Mouse (Mus musculus) yolk sac, embryonic 10.5 days (tissue): ENCODE results near the gene Scd2.
"Not testable (repeated sequence)": the region's sequence is repeated elsewhere in the genome, so short reads cannot be mapped to it uniquely, and the experiment has no call there.

ENCODE experiments used
- DNase-seq: peaks from one replicate; pipeline ENCODE4 v3.0.0-alpha.2; 2017; ENCODE audit warnings: low spot score

The Scd2 gene

DNA sequence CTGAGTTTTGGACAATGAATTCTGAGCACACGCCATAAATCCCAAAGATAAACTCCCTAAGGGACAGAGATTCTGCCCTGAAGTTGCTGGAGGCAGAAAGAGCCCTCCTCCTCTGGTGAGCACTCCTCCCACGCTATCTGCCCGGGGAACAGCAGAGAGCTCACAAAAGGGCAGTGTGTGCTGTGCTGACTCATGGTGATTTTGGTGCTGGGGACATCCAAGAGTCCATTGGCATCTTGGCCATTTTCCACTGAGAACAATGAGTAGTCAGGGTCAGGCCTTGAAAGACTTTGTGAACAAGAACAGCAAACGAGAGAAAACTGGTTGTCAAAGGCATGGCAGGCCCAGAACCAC is 18.5 kb downstream of the Scd2 start:
- DNase-seq, result peak; percentile 6

DNA sequence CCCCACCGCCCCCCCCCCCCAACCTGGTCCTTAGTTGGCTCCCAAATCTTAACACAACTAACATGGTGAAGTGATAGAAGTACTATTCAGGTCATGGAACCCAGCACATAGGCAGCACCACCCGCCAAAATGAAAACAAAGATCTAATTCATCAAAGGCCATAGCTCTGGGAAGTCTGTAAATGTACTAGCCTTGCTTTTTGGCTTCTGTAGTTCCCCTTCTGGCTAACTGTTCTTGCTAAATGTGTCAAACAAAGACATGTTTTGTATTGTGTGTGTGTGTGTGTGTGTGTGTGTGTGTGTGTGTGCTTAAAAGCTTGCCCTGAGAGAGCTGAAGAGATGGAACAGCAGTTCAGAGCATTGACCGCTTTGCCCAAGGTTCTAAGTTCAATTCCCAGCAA is 19.6 kb downstream of the Scd2 start:
- DNase-seq, result no peak

GRCm38 (mm10) chr19:44314327-44314759 is 20.9 kb downstream of the Scd2 start:
- DNase-seq, result peak; percentile 90

DNA sequence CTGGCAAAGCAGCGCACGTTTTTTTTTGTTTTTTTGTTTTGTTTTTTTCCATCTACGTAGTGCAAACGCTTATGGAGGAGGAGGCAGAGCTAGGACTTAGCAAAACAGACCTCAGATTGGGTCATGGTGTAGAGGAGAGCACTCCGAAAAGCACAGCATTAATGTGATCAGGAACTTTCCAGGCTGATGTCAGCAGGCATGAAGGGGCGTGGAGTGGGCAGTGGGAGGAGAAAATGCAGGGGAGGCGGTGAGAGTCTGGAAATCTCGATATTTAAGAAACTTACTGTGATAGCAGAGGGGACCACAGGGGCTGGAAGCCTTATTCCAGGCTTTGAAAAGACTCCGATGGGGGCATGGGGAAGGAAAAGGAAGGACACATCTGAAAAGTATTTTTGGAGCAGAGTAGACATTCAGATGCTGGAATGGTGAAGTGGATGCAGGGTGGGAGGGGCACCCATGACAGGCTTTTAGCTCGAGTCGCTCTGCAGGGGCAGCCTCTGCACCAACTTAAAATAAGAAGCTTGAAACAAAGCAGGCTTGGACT is 21.5 kb downstream of the Scd2 start:
- DNase-seq, result no peak

GRCm38 (mm10) chr19:44316752-44317315 is 23.4 kb downstream of the Scd2 start:
- DNase-seq, result no peak

DNA sequence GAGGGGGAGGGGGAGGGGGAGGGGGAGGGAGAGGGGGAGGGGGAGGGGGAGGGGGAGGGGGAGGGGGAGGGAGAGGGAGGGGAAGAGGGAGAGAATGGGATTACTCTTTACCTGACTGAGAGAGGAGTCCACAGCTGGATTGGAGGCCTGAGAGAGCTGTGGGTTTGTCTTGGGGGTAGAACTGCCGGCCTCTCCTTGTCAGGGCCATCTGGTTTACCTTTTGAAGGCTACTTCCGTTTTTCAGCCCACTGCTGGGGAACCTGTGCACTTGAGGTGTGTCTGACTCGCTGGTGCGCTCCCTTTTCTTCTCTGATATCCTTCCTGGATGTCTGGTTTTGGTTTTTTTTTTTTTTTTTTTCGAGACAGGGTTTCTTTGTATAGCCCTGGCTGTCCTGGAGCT is 23.9 kb downstream of the Scd2 start:
- DNase-seq, result no peak

DNA sequence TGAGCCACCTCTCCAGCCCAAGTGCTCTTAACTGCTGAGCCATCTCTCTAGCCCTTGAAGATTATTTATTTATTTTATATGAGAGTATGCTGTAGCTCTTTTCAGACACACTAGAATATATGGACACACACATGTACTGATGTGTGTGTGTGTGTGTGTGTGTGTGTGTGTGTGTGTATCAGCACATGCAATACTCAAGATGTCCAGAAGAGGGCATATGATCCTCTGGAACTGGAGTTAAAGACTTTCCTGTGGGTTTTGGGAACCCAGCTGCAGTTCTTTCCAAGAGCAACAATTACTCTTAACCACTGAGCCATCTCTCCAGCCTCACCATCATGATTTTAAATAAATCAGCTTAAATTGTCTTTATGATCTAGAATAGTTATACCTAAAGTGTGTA is 25.1 kb downstream of the Scd2 start:
- no peak for DNase-seq

GRCm38 (mm10) chr19:44320316-44320715 is 26.8 kb downstream of the Scd2 start:
- no peak for DNase-seq

- DNase-seq, result no peak
Measured at GRCm38 (mm10) chr19:44321201-44321600, 27.7 kb downstream of the Scd2 start.

DNA sequence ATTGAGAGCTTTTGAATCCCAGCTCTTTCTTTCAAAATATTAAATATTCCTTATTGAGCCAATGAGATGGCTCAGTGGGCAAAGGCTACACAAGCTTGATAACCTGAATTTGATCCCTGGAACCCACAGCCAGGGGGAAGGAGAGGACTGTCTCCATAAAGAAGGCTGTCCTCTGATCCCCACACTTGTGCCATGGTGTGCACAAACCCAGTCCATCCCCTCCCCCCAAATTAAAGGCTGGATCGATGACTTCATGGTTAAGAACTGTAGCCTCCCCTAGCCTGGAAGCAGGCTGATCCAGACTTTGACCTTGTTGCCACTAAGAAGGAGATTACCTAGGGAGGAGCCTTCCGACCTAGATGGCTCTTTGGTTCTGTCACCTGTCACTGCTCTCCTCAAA is 28.2 kb downstream of the Scd2 start:
- DNase-seq, result no peak

- no peak for DNase-seq
Measured at GRCm38 (mm10) chr19:44329566-44329965, 36.1 kb downstream of the Scd2 start.

DNA sequence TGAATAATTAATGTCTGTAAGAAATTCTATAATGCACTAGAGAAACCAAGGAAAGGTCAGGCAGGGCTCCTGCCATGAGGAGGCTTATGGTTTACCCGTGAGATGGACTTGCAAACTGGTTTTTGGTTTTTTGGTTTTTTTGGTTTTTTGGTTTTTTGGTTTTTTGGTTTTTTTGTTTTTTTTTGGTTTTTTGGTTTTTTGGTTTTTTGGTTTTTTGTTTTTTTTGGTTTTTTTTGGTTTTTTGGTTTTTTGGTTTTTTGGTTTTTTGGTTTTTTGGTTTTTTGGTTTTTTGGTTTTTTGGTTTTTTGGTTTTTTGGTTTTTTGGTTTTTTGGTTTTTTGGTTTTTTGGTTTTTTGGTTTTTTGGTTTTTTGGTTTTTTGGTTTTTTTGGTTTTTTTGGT is 37.7 kb downstream of the Scd2 start:
- DNase-seq, result not testable (repeated sequence)

- DNase-seq, result no peak
Measured at GRCm38 (mm10) chr19:44331911-44332310, 38.4 kb downstream of the Scd2 start.

DNA sequence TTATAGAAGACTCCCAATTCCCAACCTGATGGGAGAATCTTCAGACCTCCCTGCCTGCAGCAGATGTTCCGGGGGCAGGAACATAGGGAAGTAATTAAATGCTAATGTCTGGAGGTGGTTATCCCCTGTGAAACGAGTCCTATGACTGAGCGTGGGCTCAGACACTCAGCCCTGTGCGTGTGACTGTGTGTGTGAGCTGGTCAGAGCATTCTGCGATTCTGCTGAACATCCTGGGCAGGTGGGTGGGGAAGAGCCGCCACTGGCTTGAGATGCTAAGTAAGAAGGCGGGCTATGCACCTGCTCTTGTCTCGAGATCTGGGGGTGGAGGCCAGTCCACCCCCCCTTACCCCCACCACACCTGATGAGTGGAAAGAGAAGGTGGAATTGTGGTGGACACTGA is 38.9 kb downstream of the Scd2 start:
- no peak for DNase-seq

GRCm38 (mm10) chr19:44332833-44333623 is 39.6 kb downstream of the Scd2 start, which contains the start of gene Scd4:
Gene Scd4, plus strand, starts transcription at chr19:44333092.
- DNase-seq, result no peak

- DNase-seq, result no peak
Measured at GRCm38 (mm10) chr19:44333991-44334390, 40.5 kb downstream of the Scd2 start.

DNA sequence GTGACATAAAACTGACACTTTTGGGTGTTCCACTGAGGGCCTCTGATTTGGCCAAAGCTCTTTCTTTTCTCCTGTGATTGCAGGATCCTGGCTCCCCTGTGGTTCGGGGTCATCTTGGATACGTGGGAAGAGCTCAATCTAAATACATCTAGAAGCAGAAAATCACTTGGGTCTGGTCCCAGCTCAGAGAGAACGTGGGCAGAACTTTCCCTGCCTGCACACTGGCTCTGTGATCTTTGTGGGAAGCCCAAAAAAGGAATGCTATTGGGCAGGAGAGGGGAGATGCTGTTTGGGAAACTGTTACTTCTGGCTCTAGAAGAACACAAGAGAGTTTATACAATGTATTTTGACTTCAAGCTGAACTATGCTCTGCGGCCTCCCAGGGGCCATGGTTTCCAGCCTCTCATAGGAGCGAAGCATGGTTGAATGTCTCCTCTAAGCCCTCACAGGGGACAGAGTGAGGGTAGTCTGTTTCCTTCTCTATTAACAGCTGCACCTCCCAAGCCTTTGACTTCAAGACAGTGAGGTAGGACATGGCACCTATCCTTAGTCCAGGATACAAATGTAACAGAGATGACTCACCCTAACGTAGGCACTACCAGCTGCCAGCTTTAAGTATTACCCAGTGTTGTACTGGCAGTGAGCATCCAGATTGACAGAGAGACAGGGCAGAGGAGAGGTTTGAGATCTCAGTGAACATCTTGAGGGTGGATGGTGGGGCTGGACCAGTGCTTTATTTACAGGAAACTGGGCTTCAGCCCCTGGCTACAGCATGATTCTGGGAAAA is 42.6 kb downstream of the Scd2 start:
- no peak for DNase-seq

DNA sequence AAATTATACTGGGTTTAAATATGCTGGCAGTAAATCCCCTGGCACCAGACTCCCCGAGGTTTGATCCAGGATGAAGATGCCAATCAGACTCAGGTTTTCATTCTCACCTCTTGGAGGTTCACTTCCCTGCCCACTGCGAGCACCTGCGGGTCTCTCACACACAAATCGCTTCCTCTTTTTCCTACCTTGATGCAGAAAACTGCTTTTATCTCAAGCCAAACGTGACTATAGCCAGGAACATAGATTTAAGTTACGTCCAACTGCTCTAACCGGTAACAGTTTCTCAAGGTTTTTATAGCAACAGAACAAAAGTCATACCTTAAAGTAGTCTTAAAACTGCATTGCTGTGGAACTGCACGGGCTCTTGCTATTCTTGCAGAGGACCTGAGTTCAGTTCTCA is 56.2 kb downstream of the Scd2 start:
- no peak for DNase-seq

GRCm38 (mm10) chr19:44351756-44352155 is 58.3 kb downstream of the Scd2 start:
- DNase-seq, result no peak
